ENCODE assay signal across 7 mouse cellular contexts in genomic region chr11:67455527-67455981, GRCm38 (mm10). TPM values are rescaled to one million over a fixed set of nuclear protein-coding genes. Genes with fewer than 3 reads are reported as not detected.
DNase-seq lines count a peak whose midpoint lies in the region; ATAC-seq and TF ChIP-seq lines count a peak whose summit lies in the region.

No protein-coding gene starts in this region.

- WGBS in hindbrain, embryonic 11.5 days = 0% methylated on average over 34 of the region's 42 CpGs
- WGBS in liver, embryonic 11.5 days = 2% methylated on average over 42 of the region's 42 CpGs
- WGBS in neural tube, embryonic 11.5 days = under 1% methylated on average over 42 of the region's 42 CpGs

- ATAC-seq in hindbrain, embryonic 11.5 days (ENCODE audit: low FRiP score) = peak; percentile 70
- ATAC-seq in liver, embryonic 11.5 days (replicated peaks; ENCODE audit: low FRiP score) = no peak
- ATAC-seq in neural tube, embryonic 11.5 days (ENCODE audit: insufficient read depth, low FRiP score, low TSS enrichment) = peak; percentile 76
- no peak; the same call in 1 of the 2 replicates for ATAC-seq in frontal cortex, adult (ENCODE audit: low TSS enrichment)

- H3K36me3 ChIP-seq in CH12.LX (replicated peaks in 1 of 2; ENCODE audit: control insufficient read depth in 1 of 2, insufficient read depth in 1 of 2, low read length in 1 of 2) = no peaks in the 10 kb centered on the region
- no peaks in the 10 kb centered on the region for H3K36me3 ChIP-seq in hindbrain, embryonic 11.5 days (ENCODE audit: control insufficient read depth, insufficient read depth, low read length)
- H3K36me3 ChIP-seq in liver, embryonic 11.5 days (ENCODE audit: control insufficient read depth, insufficient read depth, low read length) = no peaks in the 10 kb centered on the region
- no peaks in the 10 kb centered on the region for H3K36me3 ChIP-seq in neural tube, embryonic 11.5 days (ENCODE audit: control insufficient read depth, insufficient read depth, low read length)

- peak overlapping the region; percentile 62 for H3K4me2 ChIP-seq in CH12.LX (ENCODE audit: insufficient read depth, low read depth, poor library complexity, severe bottlenecking)
- peak overlapping the region; percentile 100 for H3K4me2 ChIP-seq in hindbrain, embryonic 11.5 days (replicated peaks; ENCODE audit: low read depth, low read length)
- peak overlapping the region; percentile 95 for H3K4me2 ChIP-seq in liver, embryonic 11.5 days
- peak overlapping the region; percentile 98 for H3K4me2 ChIP-seq in neural tube, embryonic 11.5 days (ENCODE audit: low read depth)

- no peak for TF ChIP-seq CTCF in CH12.LX (conservative IDR thresholded peaks at IDR 0.05 in 1 of 2, IDR thresholded peaks at IDR 0.05 in 1 of 2; ENCODE audit: low read depth in 2 of 2, low read length in 2 of 2)
- no peak for TF ChIP-seq CTCF in embryonic fibroblast, embryonic 13.5 days (IDR thresholded peaks at IDR 0.05; ENCODE audit: borderline replicate concordance, insufficient read depth, low read length)

- no peak for DNase-seq in CH12.LX (ENCODE audit: extremely low read depth)
- peak; percentile 62 for DNase-seq in NIH3T3 (ENCODE audit: low read depth)
- peak; percentile 53 for DNase-seq in hindbrain, embryonic 11.5 days (ENCODE audit: low spot score)
- peak; percentile 59 for DNase-seq in liver, embryonic 11.5 days (ENCODE audit: low spot score)
- peak; percentile 56 for DNase-seq in neural tube, embryonic 11.5 days (ENCODE audit: low spot score)

- H3K4me3 ChIP-seq in CH12.LX (replicated peaks in 1 of 3; ENCODE audit: low read depth in 2 of 3, low read length in 2 of 3, poor library complexity in 1 of 3) = peak overlapping the region; percentile 31 to 50 (median 38)
- H3K4me3 ChIP-seq in embryonic fibroblast, embryonic 13.5 days (ENCODE audit: insufficient read depth, low read length) = peak overlapping the region; percentile 61
- peak overlapping the region; percentile 74 for H3K4me3 ChIP-seq in hindbrain, embryonic 11.5 days (ENCODE audit: low read depth, low read length)
- H3K4me3 ChIP-seq in liver, embryonic 11.5 days (ENCODE audit: low read depth, low read length) = peak overlapping the region; percentile 66
- peak overlapping the region; percentile 69 for H3K4me3 ChIP-seq in neural tube, embryonic 11.5 days (ENCODE audit: low read depth, low read length)

- no peak for TF ChIP-seq RAD21 in CH12.LX (IDR thresholded peaks at IDR 0.05; ENCODE audit: low read depth, low read length)

- no peak overlapping the region for H3K9ac ChIP-seq in CH12.LX (ENCODE audit: insufficient read depth, low read depth)
- peak overlapping the region; percentile 63 for H3K9ac ChIP-seq in hindbrain, embryonic 11.5 days (ENCODE audit: low read depth, low read length)
- H3K9ac ChIP-seq in liver, embryonic 11.5 days (ENCODE audit: low read depth, low read length) = peak overlapping the region; percentile 38; the same call in 1 of the 2 replicates
- peak overlapping the region; percentile 67 for H3K9ac ChIP-seq in neural tube, embryonic 11.5 days (ENCODE audit: low read length)

- dilution Hi-C loops in CH12.LX (cut with MboI; ENCODE audit: extremely low pct_ligation_motif_present, extremely low pct_unique_long_range_greater_than_20kb, low sequenced_read_pairs) = no loop called here

- H3K9me3 ChIP-seq in CH12.LX (replicated peaks; ENCODE audit: low read length) = no peaks in the 10 kb centered on the region
- H3K9me3 ChIP-seq in hindbrain, embryonic 11.5 days (ENCODE audit: control insufficient read depth, low read length) = no peaks in the 10 kb centered on the region
- no peaks in the 10 kb centered on the region for H3K9me3 ChIP-seq in liver, embryonic 11.5 days (ENCODE audit: control insufficient read depth, low read length)
- H3K9me3 ChIP-seq in neural tube, embryonic 11.5 days (ENCODE audit: control insufficient read depth, low read length) = no peaks in the 10 kb centered on the region

- in situ Hi-C loops in CH12.LX (cut with MboI; ENCODE audit: low pct_ligation_motif_present, low pct_unique_long_range_greater_than_20kb, low sequenced_read_pairs) = no loop called here

- peaks cover 16% of the 10 kb centered on the region for H3K27me3 ChIP-seq in CH12.LX (replicated peaks)
- peaks cover 13% of the 10 kb centered on the region; the same call in 1 of the 2 replicates for H3K27me3 ChIP-seq in hindbrain, embryonic 11.5 days (ENCODE audit: control insufficient read depth, insufficient read depth, low read length)
- peaks cover 36% of the 10 kb centered on the region for H3K27me3 ChIP-seq in liver, embryonic 11.5 days (replicated peaks; ENCODE audit: control insufficient read depth, insufficient read depth, low read length)
- H3K27me3 ChIP-seq in neural tube, embryonic 11.5 days (ENCODE audit: control insufficient read depth, insufficient read depth, low read length) = peaks cover 5% of the 10 kb centered on the region

- TF ChIP-seq EP300 in CH12.LX (IDR thresholded peaks at IDR 0.05; ENCODE audit: low read length) = no peak

- H3K27ac ChIP-seq in CH12.LX (ENCODE audit: insufficient read depth, low read depth) = no peak overlapping the region
- H3K27ac ChIP-seq in embryonic fibroblast, embryonic 13.5 days (ENCODE audit: insufficient read depth, low read length) = no peak overlapping the region
- no peak overlapping the region for H3K27ac ChIP-seq in hindbrain, embryonic 11.5 days (ENCODE audit: low read depth, low read length)
- H3K27ac ChIP-seq in liver, embryonic 11.5 days (ENCODE audit: low read depth, low read length) = no peak overlapping the region
- no peak overlapping the region for H3K27ac ChIP-seq in neural tube, embryonic 11.5 days (ENCODE audit: low read depth, low read length)

- TF ChIP-seq POLR2A in CH12.LX (IDR thresholded peaks at IDR 0.05; ENCODE audit: low read depth, low read length) = no peak
- no peak for TF ChIP-seq POLR2A in embryonic fibroblast, embryonic 13.5 days (IDR thresholded peaks at IDR 0.05; ENCODE audit: low read depth, low read length)

- no peaks in the 10 kb centered on the region for H3K79me2 ChIP-seq in CH12.LX (replicated peaks; ENCODE audit: control insufficient read depth, extremely low read depth, insufficient read depth, poor library complexity, severe bottlenecking)

- peaks cover 0 to 5% of the 10 kb centered on the region in 2 experiments; a peak in 1 of 4 replicates for H3K4me1 ChIP-seq in CH12.LX (ENCODE audit: control insufficient read depth in 1 of 2, insufficient read depth in 2 of 2)
- no peaks in the 10 kb centered on the region for H3K4me1 ChIP-seq in embryonic fibroblast, embryonic 13.5 days (ENCODE audit: control insufficient read depth, insufficient read depth, low read length)
- H3K4me1 ChIP-seq in hindbrain, embryonic 11.5 days (replicated peaks; ENCODE audit: control insufficient read depth, insufficient read depth, low read length) = no peaks in the 10 kb centered on the region
- peaks cover 9% of the 10 kb centered on the region; the same call in 1 of the 2 replicates for H3K4me1 ChIP-seq in liver, embryonic 11.5 days (replicated peaks; ENCODE audit: control insufficient read depth, insufficient read depth, low read length)
- H3K4me1 ChIP-seq in neural tube, embryonic 11.5 days (ENCODE audit: control insufficient read depth, insufficient read depth, low read length) = peaks cover 5% of the 10 kb centered on the region

TF ChIP-seq in CH12.LX, 34 proteins besides CTCF, POLR2A, EP300 and RAD21:
- no peak for TF ChIP-seq MAFK (IDR thresholded peaks at IDR 0.05; ENCODE audit: insufficient replicate concordance, low read length)
- TF ChIP-seq JUN (IDR thresholded peaks at IDR 0.05; ENCODE audit: insufficient read depth, low read depth, low read length) = no peak
- TF ChIP-seq RCOR1 (conservative IDR thresholded peaks at IDR 0.05; ENCODE audit: low read depth, low read length) = no peak
- TF ChIP-seq HCFC1 (IDR thresholded peaks at IDR 0.05; ENCODE audit: low read depth, low read length) = no peak
- TF ChIP-seq POLR2AphosphoS2 (IDR thresholded peaks at IDR 0.05; ENCODE audit: low read depth, low read length) = no peak
- TF ChIP-seq SMC3 (IDR thresholded peaks at IDR 0.05; ENCODE audit: low read depth, low read length) = no peak
- TF ChIP-seq MAX (IDR thresholded peaks at IDR 0.05; ENCODE audit: low read length) = no peak
- no peak for TF ChIP-seq MYC (IDR thresholded peaks at IDR 0.05; ENCODE audit: low read depth, low read length)
- no peak for TF ChIP-seq NELFE (IDR thresholded peaks at IDR 0.05; ENCODE audit: low read depth, low read length)
- no peak for TF ChIP-seq ELF1 (IDR thresholded peaks at IDR 0.05; ENCODE audit: low read depth, low read length)
- no peak for TF ChIP-seq ZNF384 (IDR thresholded peaks at IDR 0.05; ENCODE audit: low read depth, low read length)
- no peak for TF ChIP-seq UBTF (IDR thresholded peaks at IDR 0.05; ENCODE audit: low read depth, low read length)
- no peak for TF ChIP-seq MXI1 (IDR thresholded peaks at IDR 0.05; ENCODE audit: low read depth, low read length)
- TF ChIP-seq TBP (conservative IDR thresholded peaks at IDR 0.05; ENCODE audit: low read depth, low read length) = no peak
- TF ChIP-seq JUND (conservative IDR thresholded peaks at IDR 0.05; ENCODE audit: low read depth, low read length) = no peak
- TF ChIP-seq ETS1 (conservative IDR thresholded peaks at IDR 0.05; ENCODE audit: low read depth, low read length) = no peak
- TF ChIP-seq USF2 (conservative IDR thresholded peaks at IDR 0.05; ENCODE audit: low read depth, low read length) = no peak

RNA-seq across cellular contexts. Expression of gene Gas7, which starts 0.3 kb away (rescaled TPM):
- 7.0 and 7.4 TPM in 2 replicates for total RNA-seq in CH12.LX (2012; rRNA removed)
- total RNA-seq in CH12.LX (2014; rRNA removed) = 5.9 and 7.0 TPM in 2 replicates
- polyA plus RNA-seq in CH12.LX (2012; ENCODE audit: insufficient read length, low read depth) = 20.8 and 21.7 TPM in 2 replicates
- polyA plus RNA-seq in embryonic fibroblast, embryonic 13.5 days (2011; ENCODE audit: insufficient read length, low read depth, missing spikeins) = 22.7 and 23.6 TPM in 2 replicates
- 2.6 and 4.2 TPM in 2 replicates for polyA plus RNA-seq in hindbrain, embryonic 11.5 days (2014; fragmentation: Nextera tagmentation; extraction: Ambion mirVana)
- polyA plus RNA-seq in liver, embryonic 11.5 days (2014; fragmentation: Nextera tagmentation; extraction: Ambion mirVana) = 2.2 and 2.3 TPM in 2 replicates
- polyA plus RNA-seq in neural tube, embryonic 11.5 days (2014; fragmentation: Nextera tagmentation; extraction: Ambion mirVana) = 3.5 and 4.4 TPM in 2 replicates

Comparison
In these comparisons a context has a peak if more than half of its experiments do, and no peak if none do; other contexts are left out.
1. ATAC-seq: peak in hindbrain, embryonic 11.5 days (single experiment) and neural tube, embryonic 11.5 days (single experiment); none in liver, embryonic 11.5 days (single experiment) and frontal cortex, adult (single experiment).
2. Peak in every context shown above with its lines, with median percentiles within 50 percentile points of each other: H3K4me2 ChIP-seq and H3K4me3 ChIP-seq.